Mouse (Mus musculus) brown adipose tissue, adult 24 weeks (tissue): ENCODE measurements around the gene Spred1. TPM values are rescaled to one million over a fixed set of nuclear protein-coding genes. Genes with fewer than 3 reads are reported as not detected.
A peak's percentile ranks its signal among the peaks of the same experiment; 100 is the strongest.

Experiments
- H3K27ac ChIP-seq: fragments of 200-500 bp; replicated peaks from 2 replicates; pipeline ENCODE4 v1.5.1; 2012; ENCODE audit warnings: low read depth, mild to moderate bottlenecking, low read length
- H3K4me1 ChIP-seq: fragments of 200-500 bp; 2 replicates; pipeline ENCODE4 v1.6.1; 2012; ENCODE audit warnings: low read length, mixed read lengths; ENCODE audit not compliant: control insufficient read depth, insufficient read depth, insufficient read length
- H3K4me3 ChIP-seq: fragments of 200-500 bp; 2 replicates; pipeline ENCODE4 v1.5.1; 2012; ENCODE audit warnings: low read depth, mild to moderate bottlenecking, low read length, moderate library complexity; ENCODE audit not compliant: insufficient read depth
- polyA plus RNA-seq: library from polyadenylated mRNA; stranded (reverse); fragments of >200 nt; gene quantifications from 2 replicates; pipeline ENCODE4 v1.2.4, GENCODE M21; 2012; ENCODE audit not compliant: missing spikeins, insufficient read depth, insufficient read length

The Spred1 gene
- polyA plus RNA-seq = 7.1 and 12.1 TPM in 2 replicates

GRCm38 (mm10) chr2:117121212-117121983 lies at the start of gene Spred1:
Gene Spred1, plus strand, starts transcription at chr2:117121374.
- Histone ChIP-seq H3K4me3 (peak within 1 kb of the TSS; percentile 74), H3K27ac (peak within 1 kb of the TSS; percentile 91), H3K4me1 (peaks cover 5% of the 10 kb centered on the region)

GRCm38 (mm10) chr2:117071596-117071995 lies 49.6 kb upstream of the Spred1 start:
- H3K4me3 ChIP-seq = no peak overlapping the region
- no peak overlapping the region for H3K27ac ChIP-seq
- no peaks in the 10 kb centered on the region for H3K4me1 ChIP-seq

GRCm38 (mm10) chr2:117078711-117079110 lies 42.5 kb upstream of the Spred1 start:
- H3K4me3 ChIP-seq = no peak overlapping the region
- peaks cover 16% of the 10 kb centered on the region; the same call in 1 of the 2 replicates for H3K4me1 ChIP-seq
- H3K27ac ChIP-seq = no peak overlapping the region

GRCm38 (mm10) chr2:117079621-117080020 lies 41.6 kb upstream of the Spred1 start:
- peaks cover 16% of the 10 kb centered on the region; the same call in 1 of the 2 replicates for H3K4me1 ChIP-seq
- H3K4me3 ChIP-seq = no peak overlapping the region
- H3K27ac ChIP-seq = no peak overlapping the region

- H3K4me3 ChIP-seq = no peak overlapping the region
- peaks cover 21% of the 10 kb centered on the region; the same call in 1 of the 2 replicates for H3K4me1 ChIP-seq
- no peak overlapping the region for H3K27ac ChIP-seq
Measured at GRCm38 (mm10) chr2:117086002-117086765, 35.0 kb upstream of the Spred1 start.

GRCm38 (mm10) chr2:117086766-117087457 lies 34.3 kb upstream of the Spred1 start:
- H3K4me3 ChIP-seq = no peak overlapping the region
- H3K27ac ChIP-seq = 0 out of 2 replicates have a peak overlapping the region, but pooled peaks have one; percentile 13
- peaks cover 22% of the 10 kb centered on the region; the same call in 1 of the 2 replicates for H3K4me1 ChIP-seq

GRCm38 (mm10) chr2:117087458-117087820 lies 33.7 kb upstream of the Spred1 start:
- Histone ChIP-seq H3K27ac (0 out of 2 replicates have a peak overlapping the region, but pooled peaks have one; percentile 13), H3K4me3 (no peak overlapping the region), H3K4me1 (peaks cover 23% of the 10 kb centered on the region; the same call in 1 of the 2 replicates)

GRCm38 (mm10) chr2:117089482-117089881 lies 31.7 kb upstream of the Spred1 start:
- Histone ChIP-seq H3K4me1 (peaks cover 31% of the 10 kb centered on the region; the same call in 1 of the 2 replicates), H3K4me3 (no peak overlapping the region), H3K27ac (peak overlapping the region; percentile 89)

GRCm38 (mm10) chr2:117090061-117090460 lies 31.1 kb upstream of the Spred1 start:
- peak overlapping the region; percentile 89 for H3K27ac ChIP-seq
- H3K4me3 ChIP-seq = no peak overlapping the region

GRCm38 (mm10) chr2:117092946-117093401 lies 28.2 kb upstream of the Spred1 start:
- peak overlapping the region; percentile 37 for H3K27ac ChIP-seq

More at GRCm38 (mm10) chr2:117090061-117090460, 31.1 kb upstream of the Spred1 start:
- peaks cover 31% of the 10 kb centered on the region; the same call in 1 of the 2 replicates for H3K4me1 ChIP-seq

GRCm38 (mm10) chr2:117095491-117095890 lies 25.7 kb upstream of the Spred1 start:
- no peak overlapping the region for H3K4me3 ChIP-seq
- peaks cover 12% of the 10 kb centered on the region; the same call in 1 of the 2 replicates for H3K4me1 ChIP-seq
- H3K27ac ChIP-seq = no peak overlapping the region

More at GRCm38 (mm10) chr2:117092946-117093401, 28.2 kb upstream of the Spred1 start:
- no peak overlapping the region for H3K4me3 ChIP-seq
- H3K4me1 ChIP-seq = peaks cover 21% of the 10 kb centered on the region; the same call in 1 of the 2 replicates

GRCm38 (mm10) chr2:117097305-117097704 lies 23.9 kb upstream of the Spred1 start:
- Histone ChIP-seq H3K27ac (no peak overlapping the region), H3K4me1 (peaks cover 7% of the 10 kb centered on the region; the same call in 1 of the 2 replicates), H3K4me3 (no peak overlapping the region)

- no peak overlapping the region for H3K27ac ChIP-seq
- no peaks in the 10 kb centered on the region for H3K4me1 ChIP-seq
- H3K4me3 ChIP-seq = no peak overlapping the region
Measured at GRCm38 (mm10) chr2:117099316-117099715, 21.9 kb upstream of the Spred1 start.

- Histone ChIP-seq H3K4me1 (peaks cover 3% of the 10 kb centered on the region; the same call in 1 of the 2 replicates), H3K27ac (no peak overlapping the region), H3K4me3 (no peak overlapping the region)
Measured at GRCm38 (mm10) chr2:117103461-117103860, 17.7 kb upstream of the Spred1 start.
